Mouse (Mus musculus) bone marrow macrophage, adult 2 months (primary cell): ENCODE data around the gene Plxdc1. TPM values are rescaled to one million over a fixed set of nuclear protein-coding genes. Genes with fewer than 3 reads are reported as not detected.

Source experiments
- H3K27ac ChIP-seq: 2 replicates; pipeline ENCODE4 v1.5.1; 2012; ENCODE audit warnings: low read depth, low read length; ENCODE audit not compliant: insufficient read depth
- H3K4me1 ChIP-seq: 2 replicates; pipeline ENCODE4 v1.6.1; 2012; ENCODE audit warnings: low read length; ENCODE audit not compliant: control insufficient read depth, insufficient read depth
- H3K4me3 ChIP-seq: 2 replicates; pipeline ENCODE4 v1.5.1; 2012; ENCODE audit warnings: mild to moderate bottlenecking, low read length, moderate library complexity; ENCODE audit not compliant: insufficient read depth
- CTCF ChIP-seq: IDR thresholded peaks from 2 replicates; pipeline ENCODE4 v1.5.1; 2012; ENCODE audit warnings: low read depth, mild to moderate bottlenecking, low read length, moderate library complexity
- POLR2A ChIP-seq: IDR thresholded peaks from 2 replicates; pipeline ENCODE4 v1.6.1; 2012; ENCODE audit warnings: mild to moderate bottlenecking, low read depth, low read length, borderline replicate concordance
- polyA plus RNA-seq: library from polyadenylated mRNA; stranded (reverse); fragments of >200 nt; gene quantifications from 2 replicates; pipeline ENCODE4 v1.2.4, GENCODE M21; 2012; ENCODE audit not compliant: missing spikeins, insufficient read depth, insufficient read length

The Plxdc1 gene
- polyA plus RNA-seq, 1 experiment: 25.5 TPM

DNA sequence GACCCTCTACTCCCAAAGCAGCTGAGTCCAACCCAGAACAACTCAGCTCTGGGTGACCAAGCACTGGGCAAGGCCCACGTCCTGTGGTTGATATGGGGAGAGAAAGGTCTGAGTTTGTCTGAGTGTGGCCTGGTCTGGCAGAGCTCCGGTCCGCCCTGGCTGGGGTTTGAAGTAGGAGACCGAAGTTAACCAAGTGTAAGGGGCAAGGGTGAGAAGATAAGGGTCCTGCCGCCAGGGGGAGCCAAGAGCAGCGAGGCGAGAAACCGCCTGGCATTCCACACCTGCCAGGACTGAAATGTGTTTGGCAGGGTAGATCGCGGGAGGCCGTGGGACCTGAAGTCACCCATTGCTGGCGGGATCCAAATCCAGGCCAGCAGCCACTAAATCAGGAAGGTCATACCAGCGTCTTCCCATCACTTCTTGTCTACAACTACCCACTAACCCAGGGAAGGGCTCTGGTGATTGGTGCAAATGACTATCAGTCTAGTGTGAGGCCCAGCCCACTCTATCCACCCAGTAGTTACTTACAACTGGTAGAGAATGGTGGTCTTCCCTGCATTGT lies 8.4 kb upstream of the Plxdc1 start:
- TF ChIP-seq CTCF: peak; percentile 82
- no peak for TF ChIP-seq POLR2A
- Histone ChIP-seq H3K4me3 (peak overlapping the region; percentile 76), H3K4me1 (peaks cover 50% of the 10 kb centered on the region), H3K27ac (peak overlapping the region; percentile 85)

DNA sequence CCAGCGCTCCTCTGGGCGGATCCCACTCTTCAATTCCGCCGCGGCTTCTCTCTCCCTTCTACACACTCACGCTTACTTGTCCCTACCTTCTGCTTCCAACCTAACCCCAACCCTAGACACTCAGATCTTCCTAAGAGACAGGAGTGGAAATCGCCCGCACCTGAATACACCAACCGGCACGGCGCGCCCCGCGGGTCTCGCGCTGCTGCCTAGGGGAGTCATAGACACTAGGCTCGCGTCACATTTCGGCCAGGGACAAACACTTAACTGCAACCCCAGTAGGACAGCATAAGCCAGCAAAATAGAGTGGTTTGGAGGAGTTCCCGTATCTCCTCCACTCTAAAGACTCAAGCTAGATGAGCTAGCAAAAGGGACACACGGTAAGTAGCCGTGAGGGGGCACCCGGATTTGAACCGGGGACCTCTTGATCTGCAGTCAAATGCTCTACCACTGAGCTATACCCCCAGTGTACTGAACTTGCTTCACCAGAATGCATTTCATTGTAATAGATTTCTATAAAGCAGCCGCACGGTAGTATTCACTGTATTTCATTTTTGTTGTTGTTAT lies 2.4 kb upstream of the Plxdc1 start:
- Histone ChIP-seq H3K4me1 (peaks cover 40% of the 10 kb centered on the region), H3K27ac (peak overlapping the region; percentile 82), H3K4me3 (peak overlapping the region; percentile 83)
- TF ChIP-seq POLR2A (no peak), CTCF (no peak)

DNA sequence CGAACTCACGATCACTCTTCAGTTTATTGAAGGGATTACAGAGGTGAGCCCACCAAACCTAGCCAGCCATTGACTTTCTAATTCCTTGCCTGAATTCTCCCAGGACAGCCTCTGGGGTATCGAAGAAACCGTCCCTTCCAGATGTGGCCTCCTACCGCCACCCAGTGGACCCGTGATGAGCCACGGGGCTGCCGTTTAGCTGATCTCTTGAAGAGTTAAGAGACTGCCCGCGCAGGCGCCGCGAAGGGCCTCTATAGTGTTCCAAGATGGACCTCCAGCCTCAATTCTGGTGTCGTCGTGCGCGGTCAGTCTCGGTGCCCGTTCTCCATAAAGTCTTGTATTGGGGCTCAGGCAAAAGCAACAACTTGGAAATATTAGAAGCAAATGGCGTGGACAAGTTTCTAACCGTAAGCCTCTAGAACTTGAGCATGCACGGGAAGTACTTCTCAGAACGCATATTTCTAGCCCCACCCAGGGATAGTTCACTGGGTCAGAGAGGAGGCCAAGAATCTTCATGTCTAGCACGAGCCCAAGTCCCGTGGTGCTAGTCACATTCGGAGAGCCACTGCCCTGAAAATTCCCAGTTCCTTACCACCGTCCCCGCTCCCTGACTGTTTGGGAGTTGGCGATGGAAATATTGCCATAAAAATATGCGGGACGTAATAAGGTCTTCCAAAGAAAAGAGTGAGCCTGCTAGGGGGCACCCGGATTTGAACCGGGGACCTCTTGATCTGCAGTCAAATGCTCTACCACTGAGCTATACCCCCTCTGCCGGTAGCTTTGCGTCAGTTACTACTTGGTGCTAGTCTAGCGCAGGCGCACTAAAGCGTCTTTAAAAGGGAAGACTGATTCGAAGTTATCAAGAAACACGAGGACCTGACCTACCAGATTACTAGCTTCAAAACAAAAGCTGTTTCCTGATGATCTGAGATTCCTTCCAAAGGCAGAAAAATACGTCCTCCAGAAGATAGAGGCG lies 1.6 kb upstream of the Plxdc1 start:
- TF ChIP-seq POLR2A (no peak), CTCF (peak; percentile 52)
- Histone ChIP-seq H3K27ac (peak overlapping the region; percentile 82), H3K4me1 (peaks cover 39% of the 10 kb centered on the region), H3K4me3 (peak overlapping the region; percentile 83)

DNA sequence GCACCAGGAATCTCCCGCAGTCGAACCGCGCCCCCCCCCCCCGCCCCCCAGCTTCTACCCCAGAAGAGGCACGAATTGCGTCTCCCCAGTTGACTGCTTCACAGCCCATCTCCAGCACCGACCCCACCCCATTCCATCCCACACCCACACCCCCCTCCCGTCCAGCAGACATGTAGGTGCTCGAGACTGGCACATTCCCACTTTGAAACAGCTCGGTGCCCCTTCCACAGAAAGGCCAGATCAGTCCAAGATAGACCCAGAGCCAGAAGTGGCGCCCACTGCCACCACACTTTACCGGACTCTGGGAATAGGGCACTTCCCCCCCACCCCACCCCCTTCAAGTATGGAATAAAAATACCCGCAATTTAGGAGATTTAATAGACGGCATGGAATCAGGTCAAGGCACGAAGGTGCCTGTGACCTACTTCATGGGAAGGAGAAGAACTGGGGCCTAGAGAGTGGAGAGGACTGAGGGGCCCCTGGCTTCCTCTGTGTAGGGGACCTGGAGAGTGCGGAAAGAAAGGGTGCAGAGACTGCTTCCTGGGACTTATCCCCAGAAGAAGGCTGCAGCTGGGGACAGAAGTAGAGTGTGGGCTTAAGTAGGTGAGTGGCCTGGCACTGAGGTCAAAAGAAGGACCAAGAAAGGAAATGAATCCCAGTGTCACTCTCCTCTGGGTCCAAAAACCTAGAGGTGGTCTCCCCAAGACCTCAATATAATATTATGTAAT lies 658 bp upstream of the Plxdc1 start:
- TF ChIP-seq POLR2A: no peak
- H3K27ac ChIP-seq: peak overlapping the region; percentile 79

DNA sequence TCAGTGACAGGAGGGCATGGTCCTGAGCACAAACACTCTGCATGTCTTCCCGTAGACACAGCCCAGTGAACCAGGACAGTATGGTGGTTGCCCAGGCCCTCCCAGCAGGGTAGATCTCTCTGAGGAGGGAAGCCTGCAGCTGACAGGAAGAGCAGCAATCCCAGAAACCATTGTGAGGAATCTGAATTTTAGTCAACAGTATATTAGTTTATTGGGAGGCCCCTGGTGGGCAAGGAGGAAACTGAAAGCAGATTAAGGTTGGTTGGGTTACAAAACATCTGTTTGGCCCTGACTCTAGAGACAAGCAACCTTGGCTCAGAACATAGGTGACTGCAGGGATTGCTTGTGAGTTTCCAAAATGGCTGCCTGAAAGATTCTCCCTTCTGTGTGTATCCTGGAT lies 2.3 kb downstream of the Plxdc1 start:
- H3K4me1 ChIP-seq: peaks cover 21% of the 10 kb centered on the region
- TF ChIP-seq POLR2A: no peak
- TF ChIP-seq CTCF: no peak

More for the DNA sequence above, 658 bp upstream of the Plxdc1 start:
- Histone ChIP-seq H3K4me1 (peaks cover 36% of the 10 kb centered on the region), H3K4me3 (peak overlapping the region; percentile 97)

DNA sequence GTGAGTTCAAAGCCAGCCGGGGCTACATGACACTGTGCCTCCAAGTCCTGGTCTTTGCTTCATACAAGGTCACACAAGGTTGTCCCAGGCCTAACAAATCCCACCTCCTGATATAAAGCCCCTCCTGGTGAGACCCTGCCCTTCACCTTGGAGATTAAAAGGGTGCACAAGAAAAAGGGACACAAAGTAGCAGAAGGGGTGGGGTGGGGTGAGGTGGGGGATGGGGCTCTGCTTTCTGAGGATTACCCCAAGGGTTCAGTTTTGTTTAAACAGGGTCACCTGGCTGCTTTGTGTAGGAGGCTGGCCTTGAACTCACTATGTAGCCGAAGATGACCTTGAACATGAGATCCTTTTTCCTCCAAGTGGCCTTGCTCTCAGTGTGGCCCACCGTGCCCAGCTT lies 2.7 kb downstream of the Plxdc1 start:
- TF ChIP-seq CTCF: no peak
- no peak for TF ChIP-seq POLR2A
- Histone ChIP-seq H3K27ac (no peak overlapping the region), H3K4me1 (peaks cover 21% of the 10 kb centered on the region), H3K4me3 (no peak overlapping the region)

More for the DNA sequence above, 2.3 kb downstream of the Plxdc1 start:
- Histone ChIP-seq H3K4me3 (no peak overlapping the region), H3K27ac (no peak overlapping the region)

DNA sequence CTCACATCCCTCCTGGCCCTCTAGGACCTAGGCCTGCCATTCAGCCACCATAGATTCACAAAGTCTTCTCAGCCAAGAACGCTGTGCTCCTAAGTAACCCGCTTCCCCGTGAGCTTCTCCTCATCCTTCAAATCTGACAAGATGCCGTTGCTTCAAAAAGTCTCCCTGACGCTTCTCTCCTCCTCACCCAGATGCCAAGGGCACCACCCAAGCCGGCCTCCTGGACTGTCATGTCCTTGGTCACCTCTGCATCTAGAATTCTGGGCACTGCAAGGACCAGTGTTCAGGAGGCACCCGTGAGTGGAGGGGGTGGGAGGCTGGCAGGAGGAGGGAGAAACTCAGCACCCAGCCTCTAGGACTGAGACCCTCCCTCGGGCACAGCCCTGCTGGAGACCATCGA lies 3.5 kb downstream of the Plxdc1 start:
- Histone ChIP-seq H3K4me3 (no peak overlapping the region), H3K27ac (no peak overlapping the region), H3K4me1 (peaks cover 21% of the 10 kb centered on the region)
- TF ChIP-seq CTCF: no peak
- no peak for TF ChIP-seq POLR2A

DNA sequence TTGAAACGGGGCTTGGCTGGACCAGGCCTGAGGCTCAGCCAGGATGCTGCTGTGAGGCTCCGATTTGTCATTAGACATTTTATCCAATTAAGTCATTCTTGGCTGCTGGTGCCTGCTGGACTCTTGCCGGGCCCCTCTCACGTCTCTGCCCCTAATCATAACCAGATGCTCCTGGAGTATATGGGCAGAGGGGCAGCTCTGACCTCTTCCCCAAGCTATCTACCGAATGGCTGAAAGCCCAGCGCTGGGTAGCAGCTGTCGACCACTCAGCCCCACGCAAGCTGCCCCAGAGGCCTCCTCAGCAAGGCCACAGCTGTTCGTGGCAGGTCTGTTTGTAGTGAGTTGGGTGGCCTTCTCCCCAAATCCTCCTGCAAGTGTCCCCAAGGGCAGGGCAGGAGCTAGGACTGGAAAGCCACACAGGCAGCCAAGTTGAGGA lies 5.7 kb downstream of the Plxdc1 start:
- Histone ChIP-seq H3K27ac (no peak overlapping the region), H3K4me3 (no peak overlapping the region), H3K4me1 (peaks cover 14% of the 10 kb centered on the region)
- TF ChIP-seq POLR2A (no peak), CTCF (no peak)

DNA sequence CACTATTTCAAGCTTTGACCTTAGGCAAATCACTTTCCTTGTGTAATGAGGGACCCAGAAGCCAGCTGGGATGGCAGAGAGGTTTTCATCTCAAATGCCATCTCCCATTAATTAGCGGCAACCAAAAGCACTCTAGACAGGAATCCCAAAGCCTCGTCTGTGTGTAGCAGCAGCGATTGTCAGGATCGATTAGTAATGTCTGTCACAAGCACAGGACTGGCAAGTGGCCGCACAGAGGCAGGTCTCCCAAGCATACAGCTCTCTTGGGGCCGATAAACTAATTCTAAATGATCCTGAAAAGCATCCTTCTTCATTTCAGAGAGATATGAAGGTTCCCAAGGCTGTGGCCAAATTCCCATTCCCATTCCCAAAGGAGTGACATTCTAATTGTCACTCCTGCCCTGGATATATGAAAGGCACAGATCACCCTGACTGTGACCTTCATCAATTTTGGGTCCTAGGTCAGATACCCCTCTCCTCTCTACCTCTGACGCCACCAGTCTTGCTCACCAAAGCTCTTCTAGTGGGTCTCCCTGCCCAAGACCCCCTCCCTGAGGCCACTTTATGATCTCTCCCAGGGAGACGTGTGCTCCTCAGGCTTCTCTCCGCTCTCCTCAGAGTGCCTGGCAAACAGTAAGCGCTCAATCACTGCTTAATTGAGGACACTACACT lies 6.3 kb downstream of the Plxdc1 start:
- no peak overlapping the region for H3K27ac ChIP-seq
- no peak for TF ChIP-seq POLR2A
- no peak overlapping the region for H3K4me3 ChIP-seq
- peaks cover 13% of the 10 kb centered on the region for H3K4me1 ChIP-seq
